Mouse (Mus musculus) ES-E14 (cell line): ENCODE measurements around the gene Gm17606. TPM values are rescaled to one million over a fixed set of nuclear protein-coding genes. Genes with fewer than 3 reads are reported as not detected.
"Not testable (repeated sequence)": the region's sequence is repeated elsewhere in the genome, so short reads cannot be mapped to it uniquely, and the experiment has no call there.

Experiments used
- DNase-seq: peaks from one replicate; pipeline ENCODE4 v3.0.0-alpha.2; 2013; ENCODE audit warnings: low read depth, low spot score
- H3K27ac ChIP-seq: 2 replicates; pipeline ENCODE4 v1.5.1; 2012; ENCODE audit warnings: low read depth, mild to moderate bottlenecking, low read length, moderate library complexity, mixed read lengths; ENCODE audit not compliant: poor library complexity, insufficient read depth, severe bottlenecking
- H3K36me3 ChIP-seq: 2 replicates; pipeline ENCODE4 v1.6.1; 2012; ENCODE audit warnings: mild to moderate bottlenecking, low read length, moderate library complexity, mixed read lengths; ENCODE audit not compliant: control insufficient read depth, poor library complexity, insufficient read depth, severe bottlenecking
- H3K4me1 ChIP-seq, 2 experiments: fragments of 150-350 bp in 1 of 2; sonication (generic) in 1 of 2; 2 replicates each; pipeline ENCODE4 v1.6.1; 2012; ENCODE audit warnings: low read length in 2 of 2, mild to moderate bottlenecking in 1 of 2, mixed read lengths in 1 of 2; ENCODE audit not compliant: control insufficient read depth in 2 of 2, insufficient read depth in 2 of 2, poor library complexity in 1 of 2
- H3K4me3 ChIP-seq, 2 experiments: fragments of 150-350 bp in 1 of 2; sonication (generic) in 1 of 2; 2 replicates each; pipeline ENCODE4 v1.5.1; 2012; ENCODE audit warnings: low read length in 2 of 2, low read depth in 1 of 2, mild to moderate bottlenecking in 1 of 2, mixed read lengths in 1 of 2; ENCODE audit not compliant: insufficient read depth in 1 of 2, poor library complexity in 1 of 2, severe bottlenecking in 1 of 2
- H3K9ac ChIP-seq: 2 replicates; pipeline ENCODE4 v1.6.1; 2012; ENCODE audit warnings: low read depth, mild to moderate bottlenecking, low read length, mixed read lengths; ENCODE audit not compliant: poor library complexity, insufficient read depth, severe bottlenecking
- H3K9me3 ChIP-seq: fragments of 150-350 bp; sonication (generic); 2 replicates; pipeline ENCODE4 v1.6.1; 2012; ENCODE audit warnings: low read depth, mild to moderate bottlenecking, low read length; ENCODE audit not compliant: control insufficient read depth, insufficient read depth
- CHD2 ChIP-seq: IDR thresholded peaks from 2 replicates; pipeline ENCODE4 v1.6.1; 2014; ENCODE audit warnings: mild to moderate bottlenecking, low read depth, low read length, inconsistent platforms
- HCFC1 ChIP-seq: IDR thresholded peaks from 2 replicates; pipeline ENCODE4 v1.6.1; 2012; ENCODE audit warnings: low read length, inconsistent platforms, borderline replicate concordance; ENCODE audit not compliant: insufficient read depth
- MAFK ChIP-seq: IDR thresholded peaks from 2 replicates; pipeline ENCODE4 v1.6.1; 2014; ENCODE audit warnings: mild to moderate bottlenecking, low read depth, low read length, inconsistent platforms; ENCODE audit not compliant: insufficient read depth
- ZC3H11A ChIP-seq: IDR thresholded peaks from 2 replicates; pipeline ENCODE4 v1.6.1; 2012; ENCODE audit warnings: low read depth, mild to moderate bottlenecking, inconsistent platforms, low read length, borderline replicate concordance
- ZNF384 ChIP-seq: IDR thresholded peaks from 2 replicates; pipeline ENCODE4 v1.6.1; 2012; ENCODE audit warnings: low read depth, low read length, inconsistent platforms
- in situ Hi-C, 2 experiments: fragments of 600-800 bp; cut with MboI; formaldehyde crosslinking; loops; one replicate each; pipeline ENCODE4 v1.15.1; 2025; ENCODE audit warnings: low sequenced_read_pairs in 2 of 2, inconsistent platforms in 1 of 2; ENCODE audit not compliant: unreplicated experiment in 2 of 2
- total RNA-seq: library from RNA; depleted of rRNA; stranded (reverse); fragments of 300-350 nt; gene quantifications from 2 replicates; pipeline ENCODE4 v1.2.3, GENCODE M21; 2012

Gene Gm17606
- total RNA-seq, 1 experiment: not detected

GRCm38 (mm10) chr14:54609245-54609644 is 31.5 kb upstream of the Gm17606 start:
- DNase-seq: no peak
- Histone ChIP-seq H3K9me3 (no peaks in the 10 kb centered on the region), H3K4me1 (peaks cover 0 to 10% of the 10 kb centered on the region in 2 experiments; a peak in 2 of 4 replicates), H3K4me3 (no peak overlapping the region), H3K27ac (no peak overlapping the region), H3K9ac (no peak overlapping the region), H3K36me3 (peaks cover 16% of the 10 kb centered on the region)
- TF ChIP-seq MAFK (no peak), ZNF384 (no peak)
- in situ Hi-C loops: no loop called here

GRCm38 (mm10) chr14:54609962-54610361 is 30.8 kb upstream of the Gm17606 start:
- Histone ChIP-seq H3K9me3 (no peaks in the 10 kb centered on the region), H3K4me3 (no peak overlapping the region), H3K36me3 (peaks cover 20% of the 10 kb centered on the region), H3K4me1 (peaks cover 0 to 7% of the 10 kb centered on the region in 2 experiments; a peak in 3 of 4 replicates), H3K9ac (no peak overlapping the region), H3K27ac (no peak overlapping the region)
- in situ Hi-C loops: no loop called here
- DNase-seq: no peak
- TF ChIP-seq ZC3H11A (no peak), MAFK (peak; percentile 46; the same call in 1 of the 2 replicates)

GRCm38 (mm10) chr14:54610648-54611047 is 30.1 kb upstream of the Gm17606 start:
- TF ChIP-seq ZNF384: no peak
- no peak for TF ChIP-seq ZC3H11A
- no peak for TF ChIP-seq HCFC1
- TF ChIP-seq CHD2: no peak
- TF ChIP-seq MAFK: no peak
- in situ Hi-C loops: no loop called here
- H3K36me3 ChIP-seq: peaks cover 26% of the 10 kb centered on the region

GRCm38 (mm10) chr14:54614130-54614529 is 26.6 kb upstream of the Gm17606 start:
- H3K4me3 ChIP-seq, in situ Hi-C loops, H3K9ac ChIP-seq, DNase-seq, H3K9me3 ChIP-seq, H3K4me1 ChIP-seq, H3K27ac ChIP-seq: not testable (repeated sequence)
- H3K36me3 ChIP-seq: peaks cover 33% of the 10 kb centered on the region

More at GRCm38 (mm10) chr14:54610648-54611047, 30.1 kb upstream of the Gm17606 start:
- no peaks in the 10 kb centered on the region for H3K9me3 ChIP-seq
- H3K4me1 ChIP-seq: peaks cover 0 to 9% of the 10 kb centered on the region in 2 experiments; a peak in 2 of 4 replicates
- H3K27ac ChIP-seq: no peak overlapping the region
- no peak overlapping the region for H3K9ac ChIP-seq
- no peak overlapping the region for H3K4me3 ChIP-seq
- DNase-seq: no peak

GRCm38 (mm10) chr14:54616226-54616825 is 24.4 kb upstream of the Gm17606 start:
- Histone ChIP-seq H3K36me3 (peaks cover 33% of the 10 kb centered on the region), H3K9ac (no peak overlapping the region; the same call in 1 of the 2 replicates), H3K4me3 (peak overlapping the region in 1 of 2 experiments; percentile 90; a peak in 2 of 4 replicates), H3K4me1 (peaks cover 0 to 6% of the 10 kb centered on the region in 2 experiments; a peak in 2 of 4 replicates), H3K27ac (no peak overlapping the region), H3K9me3 (no peaks in the 10 kb centered on the region)
- TF ChIP-seq CHD2: no peak
- TF ChIP-seq ZC3H11A: no peak
- TF ChIP-seq HCFC1: no peak
- no peak for TF ChIP-seq ZNF384
- no peak for TF ChIP-seq MAFK
- no peak for DNase-seq
- in situ Hi-C loops: no loop called here
